Mouse (Mus musculus) splenic B cell, adult 2 months (primary cell): Measurements from ENCODE around the gene Anxa9.

ENCODE experiments used
- DNase-seq: peaks from one replicate; pipeline ENCODE4 v3.0.0-alpha.2; 2011; ENCODE audit warnings: low read depth, low spot score
- H3K27me3 ChIP-seq: 2 replicates; pipeline ENCODE4 v1.6.1; 2012; ENCODE audit warnings: mild to moderate bottlenecking, low read length, moderate library complexity, mixed read lengths; ENCODE audit not compliant: control insufficient read depth, poor library complexity, insufficient read depth, severe bottlenecking
- H3K36me3 ChIP-seq: 2 replicates; pipeline ENCODE4 v1.6.1; 2012; ENCODE audit warnings: mild to moderate bottlenecking, low read length, moderate library complexity, mixed read lengths; ENCODE audit not compliant: control insufficient read depth, poor library complexity, insufficient read depth, severe bottlenecking

Gene Anxa9

DNA sequence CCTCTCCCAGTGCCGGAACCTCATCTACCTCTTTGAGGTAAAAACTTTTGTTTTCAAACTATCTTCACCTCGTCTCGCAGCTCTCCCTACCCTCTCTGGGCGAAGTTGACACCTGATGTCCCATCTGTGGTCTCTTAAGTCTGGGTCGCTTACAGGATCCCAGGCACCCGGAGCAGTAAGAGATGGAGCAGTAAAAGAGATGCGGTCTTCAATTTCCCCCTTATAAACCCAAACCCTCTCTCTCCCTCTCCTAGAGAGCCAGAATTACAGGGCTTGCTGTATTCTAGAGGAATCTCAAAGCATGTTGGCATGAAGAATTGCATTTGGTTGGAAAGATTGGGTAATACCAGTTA is 23.4 kb downstream of the Anxa9 start:
- DNase-seq: no peak
- Histone ChIP-seq H3K27me3 (no peaks in the 10 kb centered on the region), H3K36me3 (no peaks in the 10 kb centered on the region)

DNA sequence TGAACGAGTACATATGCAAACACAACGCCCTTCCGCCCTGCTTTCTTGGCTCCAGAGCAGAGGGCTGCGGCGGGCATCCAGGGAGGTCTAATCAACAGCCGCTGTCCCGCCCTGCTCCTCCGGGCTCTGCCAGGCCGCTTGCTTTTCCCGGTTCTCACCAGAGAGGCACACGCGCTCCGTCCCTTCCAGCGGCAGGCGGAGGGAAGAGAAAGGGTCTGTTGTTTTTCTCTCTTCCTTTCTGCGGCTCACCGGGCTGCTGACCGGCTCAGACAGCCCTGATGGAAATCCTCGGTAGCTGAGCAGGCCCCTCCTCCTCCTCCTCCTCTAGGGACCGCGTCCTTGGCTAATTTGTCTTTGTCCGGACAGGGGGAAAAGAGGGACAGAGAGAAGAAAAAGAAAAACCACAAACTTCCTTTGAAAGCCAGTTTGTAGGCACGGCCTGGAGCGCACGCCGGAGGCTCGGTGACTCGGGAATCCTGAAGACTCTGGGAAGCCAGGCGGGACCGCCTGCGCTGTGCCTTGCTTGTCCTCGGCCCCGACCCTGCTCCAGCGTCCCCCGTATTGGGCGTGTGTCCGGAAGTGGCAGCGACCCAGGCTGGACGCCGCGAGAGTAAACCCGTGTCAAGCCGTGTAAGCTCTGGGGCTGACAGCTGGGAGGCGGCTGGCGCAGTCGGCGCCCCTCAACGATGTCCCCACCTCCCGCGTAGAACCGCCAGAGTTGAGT is 23.9 kb downstream of the Anxa9 start:
- H3K27me3 ChIP-seq: no peaks in the 10 kb centered on the region
- DNase-seq: peak; percentile 38
- no peaks in the 10 kb centered on the region for H3K36me3 ChIP-seq

DNA sequence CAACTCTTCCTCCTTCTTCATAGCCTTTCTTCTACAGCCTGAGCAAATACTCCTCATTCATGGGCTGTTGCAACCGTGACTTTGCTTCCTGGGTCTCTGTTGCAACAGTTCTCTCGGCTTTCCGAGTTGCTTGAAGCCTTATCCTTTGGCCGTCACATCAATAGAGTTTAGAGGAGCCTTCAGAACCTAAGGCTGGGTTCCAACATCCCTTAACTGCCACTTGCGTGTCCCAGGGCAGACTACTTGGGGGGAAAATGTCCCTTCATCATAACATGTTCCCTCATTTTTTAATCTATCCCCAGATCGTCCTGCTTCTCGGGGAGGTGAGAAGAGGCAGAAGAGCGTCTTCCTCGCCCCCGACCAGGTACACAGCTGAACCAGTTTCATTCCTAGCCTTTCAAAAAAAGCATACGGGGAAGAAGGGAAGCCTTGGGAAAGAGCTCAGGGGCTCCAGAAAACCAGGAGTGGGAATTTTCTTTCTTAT is 24.6 kb downstream of the Anxa9 start:
- Histone ChIP-seq H3K36me3 (no peaks in the 10 kb centered on the region), H3K27me3 (no peaks in the 10 kb centered on the region)
- peak; percentile 58 for DNase-seq

DNA sequence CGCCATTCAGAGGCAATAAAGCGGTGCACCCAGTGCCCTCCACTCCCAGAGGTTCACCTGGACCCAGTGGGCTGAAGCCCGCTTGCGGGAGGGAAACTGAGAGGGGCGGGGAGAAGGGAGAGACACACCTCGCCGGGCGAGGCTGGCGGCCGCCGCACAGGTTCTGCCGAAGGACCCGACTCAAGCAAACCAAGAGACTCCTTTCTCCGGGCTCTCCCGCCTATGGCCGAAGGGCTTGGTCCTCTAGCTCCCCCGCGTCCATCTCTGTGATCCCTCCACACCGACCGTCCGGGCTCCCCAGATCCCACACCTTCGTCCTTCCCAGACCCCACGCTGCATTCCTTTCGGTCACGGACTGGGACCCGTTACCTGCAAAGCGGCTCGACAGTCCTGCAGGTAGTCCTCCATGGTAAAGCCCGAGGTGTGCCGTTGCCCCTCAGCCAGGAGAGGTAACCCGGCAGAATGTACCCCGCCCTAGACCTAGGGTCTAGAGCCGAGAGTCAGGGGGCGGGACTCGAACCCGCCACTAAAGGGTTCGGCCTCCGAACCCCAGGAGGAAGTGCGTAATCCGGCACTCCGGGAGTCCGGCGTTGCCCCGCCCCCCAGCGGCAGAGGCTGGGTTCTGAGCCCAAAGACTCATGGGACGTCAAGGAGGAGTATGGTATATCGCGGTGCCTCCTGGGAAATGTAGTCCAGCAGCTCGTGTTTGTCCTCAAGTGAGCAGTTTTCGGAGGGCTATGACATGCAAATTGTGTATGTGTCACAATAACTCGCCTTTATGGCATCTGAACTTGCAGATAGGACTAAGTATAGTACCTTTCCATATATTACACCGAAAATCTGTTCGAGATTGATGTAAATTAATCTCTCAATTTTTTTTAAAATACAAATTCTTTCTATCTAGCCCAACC is 25.5 kb downstream of the Anxa9 start, which contains the start of the genes Mindy1 and Prune1:
TSS of gene Mindy1 (plus strand) at position 130 of the 911 bp plus-strand sequence.
TSS of gene Prune1 (minus strand) at position 861 of the 911 bp plus-strand sequence.
- DNase-seq: peak; percentile 99
- Histone ChIP-seq H3K36me3 (no peaks in the 10 kb centered on the region), H3K27me3 (no peaks in the 10 kb centered on the region)

DNA sequence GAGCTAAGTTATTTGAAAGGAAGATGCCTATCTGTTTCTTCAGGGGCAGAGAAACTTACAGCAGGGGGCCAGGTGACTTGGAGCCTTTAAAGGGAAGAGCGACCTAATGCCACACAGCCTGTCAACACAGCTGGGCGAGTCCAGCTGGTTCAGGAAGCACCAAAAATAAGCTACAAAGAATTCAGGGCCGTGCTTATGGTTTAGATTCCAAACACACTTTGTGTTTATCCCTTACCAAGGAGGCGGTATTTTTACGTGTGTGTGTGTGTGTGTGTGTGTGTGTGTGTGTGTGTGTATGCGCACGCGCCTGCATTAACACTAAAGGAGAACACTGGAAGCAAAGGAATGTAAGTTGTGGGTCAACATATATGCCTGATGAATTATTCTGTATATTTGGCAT is 26.2 kb downstream of the Anxa9 start:
- H3K27me3 ChIP-seq: no peaks in the 10 kb centered on the region
- DNase-seq: peak; percentile 32
- no peaks in the 10 kb centered on the region for H3K36me3 ChIP-seq

DNA sequence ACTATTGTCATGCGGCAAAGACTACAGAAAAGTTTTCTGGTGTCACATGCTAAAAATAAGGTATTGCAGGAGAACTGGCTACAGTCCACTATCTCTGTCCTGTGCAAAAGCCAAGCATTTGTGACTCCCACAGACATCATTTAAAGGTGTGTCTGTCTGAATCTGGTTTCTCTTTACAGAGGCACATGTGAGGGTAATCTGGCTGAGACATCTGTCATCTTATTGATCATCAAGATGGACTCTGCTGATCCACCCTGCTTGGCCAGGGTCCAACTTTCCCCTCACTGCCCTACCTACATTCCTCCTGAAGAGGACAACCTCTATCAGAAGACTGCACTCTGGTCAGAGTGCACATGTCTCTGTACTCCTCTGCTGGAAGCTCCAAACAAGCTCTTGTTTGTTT is 29.8 kb downstream of the Anxa9 start:
- H3K27me3 ChIP-seq: no peaks in the 10 kb centered on the region
- no peaks in the 10 kb centered on the region for H3K36me3 ChIP-seq
- DNase-seq: no peak

DNA sequence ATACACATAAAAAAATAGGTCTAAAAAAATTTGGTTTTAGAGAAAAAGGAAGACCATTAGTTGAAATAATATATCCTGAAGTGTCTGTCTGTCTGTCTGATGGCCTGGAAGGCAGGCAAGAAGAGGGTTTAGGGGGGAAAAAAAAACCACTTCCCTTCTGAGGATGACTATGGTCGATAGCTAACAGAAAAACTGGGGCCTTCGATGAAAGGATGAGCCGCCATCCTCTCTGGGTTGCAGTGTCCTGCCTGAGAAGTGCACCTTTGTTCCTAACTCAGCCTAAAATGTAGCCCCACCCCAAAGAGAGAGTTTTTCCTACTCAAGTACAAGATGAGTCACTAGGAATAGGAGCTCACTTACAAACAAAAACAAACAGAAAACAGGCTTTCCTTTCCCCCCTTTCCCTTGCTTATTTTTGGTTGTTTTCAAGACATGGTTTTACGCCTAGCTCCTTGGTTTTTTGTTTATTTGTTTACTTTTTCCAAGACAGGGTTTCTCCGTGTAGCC is 30.5 kb downstream of the Anxa9 start:
- Histone ChIP-seq H3K27me3 (no peaks in the 10 kb centered on the region), H3K36me3 (no peaks in the 10 kb centered on the region)
- DNase-seq: no peak

DNA sequence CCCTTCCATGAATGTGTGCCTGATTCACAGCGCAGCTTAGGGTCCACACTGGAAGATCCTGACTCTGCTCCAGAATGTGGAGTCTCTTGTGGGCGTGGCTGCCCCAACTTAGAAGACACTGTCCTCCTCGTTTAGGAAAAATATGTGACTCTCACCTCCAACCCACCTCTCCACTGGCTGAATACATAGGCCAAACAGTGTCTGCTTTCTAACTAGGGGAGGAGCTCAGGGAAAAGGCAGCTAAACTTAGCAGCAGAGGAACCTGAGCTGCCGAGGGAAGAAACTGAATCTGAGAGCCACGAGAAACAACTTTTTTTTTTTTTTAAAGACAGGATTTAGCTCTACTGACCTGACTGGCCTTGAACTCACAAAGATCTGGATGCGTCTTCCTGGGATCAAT is 31.8 kb downstream of the Anxa9 start:
- no peak for DNase-seq
- H3K36me3 ChIP-seq: no peaks in the 10 kb centered on the region
- H3K27me3 ChIP-seq: no peaks in the 10 kb centered on the region

DNA sequence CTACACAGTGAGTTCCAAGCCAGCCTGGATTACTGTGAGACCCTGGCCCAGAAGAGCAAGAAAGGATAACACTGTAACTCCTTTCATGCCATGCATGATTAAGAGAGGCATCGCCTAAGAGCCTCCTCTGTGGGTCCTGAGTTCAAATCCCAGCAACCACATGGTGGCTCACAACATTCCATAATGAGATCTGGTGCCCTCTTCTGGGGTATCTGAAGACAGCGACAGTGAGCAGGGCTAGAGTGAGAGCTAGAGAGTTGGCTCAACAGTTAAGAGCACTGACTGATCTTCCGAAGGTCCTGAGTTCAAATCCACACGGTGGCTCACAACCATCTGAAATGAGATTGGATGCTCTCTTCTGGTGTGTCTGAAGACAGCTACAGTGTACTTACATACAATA is 32.5 kb downstream of the Anxa9 start:
- DNase-seq: no peak
- H3K27me3 ChIP-seq: no peaks in the 10 kb centered on the region
- H3K36me3 ChIP-seq: no peaks in the 10 kb centered on the region

DNA sequence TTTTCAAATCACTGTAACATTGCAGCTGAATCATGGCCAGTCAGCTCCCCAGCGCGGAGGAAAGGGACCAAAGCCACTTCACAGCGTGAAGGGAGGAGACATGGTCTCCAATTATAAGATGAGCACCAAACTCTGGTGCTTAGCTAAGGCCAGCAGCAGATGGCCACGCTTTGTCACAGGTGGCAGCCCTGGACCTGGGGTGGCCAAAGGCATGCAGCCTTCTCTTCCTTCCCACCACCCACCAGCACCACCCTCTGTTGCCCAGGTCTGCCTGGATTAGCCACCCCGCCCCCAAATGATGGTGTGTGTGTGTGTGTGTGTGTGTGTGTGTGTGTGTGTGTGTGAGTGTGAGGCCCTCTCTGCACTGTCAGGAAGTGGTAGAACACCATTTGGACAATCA is 33.5 kb downstream of the Anxa9 start:
- DNase-seq: no peak
- no peaks in the 10 kb centered on the region for H3K27me3 ChIP-seq
- no peaks in the 10 kb centered on the region for H3K36me3 ChIP-seq

DNA sequence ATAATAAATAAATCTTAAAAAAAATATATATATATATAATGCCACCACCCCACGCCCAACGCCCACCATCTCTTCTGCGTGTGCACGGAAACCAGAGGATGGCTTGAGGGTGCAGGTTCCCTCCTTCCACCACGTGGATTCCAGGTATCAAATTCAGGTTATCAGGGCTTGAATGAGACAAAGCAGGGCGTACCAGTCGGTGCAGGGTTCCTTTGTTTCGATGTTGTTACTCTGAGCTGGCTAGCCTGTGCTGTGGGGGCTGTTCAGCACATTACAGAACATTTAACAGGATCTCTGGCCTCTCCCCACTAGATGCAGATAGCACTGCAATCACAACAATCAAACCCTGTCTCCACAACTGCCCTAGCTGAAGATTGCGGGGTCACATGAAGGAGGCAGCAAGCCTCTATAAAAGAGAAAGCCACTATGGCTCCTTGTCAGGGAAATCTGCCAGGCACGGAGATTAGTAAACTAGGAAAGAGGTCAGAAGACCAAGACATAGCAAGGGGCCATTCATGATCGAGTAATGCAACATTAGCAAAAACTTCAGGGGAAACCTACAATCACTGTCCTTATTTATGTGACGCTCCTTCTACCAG is 36.1 kb downstream of the Anxa9 start:
- no peaks in the 10 kb centered on the region for H3K27me3 ChIP-seq

DNA sequence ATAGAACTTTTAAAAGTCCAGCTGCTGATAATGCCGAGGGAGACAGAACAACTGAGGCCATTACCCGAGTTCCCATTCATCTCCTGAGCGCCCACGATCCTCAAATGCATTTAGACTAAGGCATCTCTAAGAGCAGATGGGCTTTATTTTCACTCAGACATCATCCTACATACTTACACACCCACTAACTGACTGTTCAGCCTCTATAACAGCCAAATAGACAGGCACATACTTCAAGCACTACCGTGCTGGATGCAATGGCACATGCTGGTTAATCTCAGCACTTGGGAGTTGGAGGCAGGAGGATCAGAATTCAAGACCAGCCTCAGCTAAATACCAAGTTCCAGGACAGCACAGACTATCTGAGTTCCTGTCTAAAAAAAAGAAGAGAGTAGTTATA is 37.2 kb downstream of the Anxa9 start:
- Histone ChIP-seq H3K36me3 (no peaks in the 10 kb centered on the region; the same call in none of the 2 replicates), H3K27me3 (no peaks in the 10 kb centered on the region)
- DNase-seq: no peak

More for the DNA sequence above, 36.1 kb downstream of the Anxa9 start:
- DNase-seq: no peak
- H3K36me3 ChIP-seq: no peaks in the 10 kb centered on the region; the same call in 1 of the 2 replicates

DNA sequence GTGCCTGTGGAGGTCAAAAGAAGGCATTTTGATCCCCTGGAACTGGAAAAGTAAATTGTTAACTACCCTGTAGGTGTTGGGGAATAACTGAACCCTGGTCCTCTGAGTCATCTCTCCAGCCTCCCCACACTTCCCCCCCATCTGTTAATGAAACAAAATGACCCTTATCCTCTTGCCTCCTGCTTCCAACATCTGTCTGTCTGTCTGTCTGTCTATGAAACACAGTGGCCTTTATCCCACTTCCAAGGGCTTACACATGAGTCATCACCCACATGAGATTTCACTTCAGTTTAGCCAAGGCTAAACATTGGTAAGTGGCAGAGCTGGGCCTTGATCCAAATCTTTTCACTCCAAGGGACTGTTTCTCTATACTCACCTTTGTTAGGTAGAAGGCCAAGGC is 39.1 kb downstream of the Anxa9 start:
- H3K27me3 ChIP-seq: no peaks in the 10 kb centered on the region
- peaks cover 2% of the 10 kb centered on the region for H3K36me3 ChIP-seq
- no peak for DNase-seq

DNA sequence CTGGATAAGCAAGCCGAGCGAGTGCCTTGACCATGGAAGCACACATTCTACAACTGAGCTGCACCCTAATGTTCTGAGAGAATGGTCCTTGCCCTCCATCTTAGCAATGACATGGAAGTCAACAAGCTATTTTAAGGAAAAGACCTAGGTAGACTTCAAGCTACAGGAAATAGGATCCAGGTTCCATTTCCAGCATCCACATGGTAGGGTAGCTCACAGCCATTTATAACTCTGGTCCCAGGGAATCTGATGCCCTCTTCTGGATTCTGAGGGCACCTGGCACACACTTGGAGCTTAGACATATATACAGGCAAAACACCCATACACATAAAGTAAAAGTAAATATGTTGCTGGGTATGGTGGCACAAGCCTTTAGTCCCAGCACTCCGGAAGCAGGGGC is 40.9 kb downstream of the Anxa9 start:
- no peak for DNase-seq
- no peaks in the 10 kb centered on the region for H3K27me3 ChIP-seq
- H3K36me3 ChIP-seq: peaks cover 4% of the 10 kb centered on the region

DNA sequence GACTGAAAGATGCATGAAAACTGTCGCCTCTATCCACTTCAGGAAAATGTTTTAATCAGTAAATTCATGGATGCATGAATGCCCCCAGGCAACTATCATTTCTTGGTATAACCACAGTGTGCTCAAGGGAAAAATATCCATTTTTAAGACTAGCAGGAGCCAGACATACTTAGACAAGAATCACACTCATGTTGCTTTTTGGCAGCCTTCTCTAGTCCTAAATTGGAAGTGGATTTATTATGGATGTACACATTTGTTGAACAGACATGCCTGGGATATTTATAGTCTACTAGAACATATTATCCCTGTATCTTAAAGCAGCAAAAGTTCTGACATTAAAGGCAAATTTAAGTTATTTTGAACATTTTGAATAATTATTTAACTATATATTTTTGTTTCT is 42.3 kb downstream of the Anxa9 start:
- no peak for DNase-seq
- Histone ChIP-seq H3K27me3 (no peaks in the 10 kb centered on the region), H3K36me3 (peaks cover 4% of the 10 kb centered on the region)
